Mouse (Mus musculus) intestine, embryonic 14.5 days (tissue): ENCODE measurements around the gene Adgrf4. TPM values are rescaled to one million over a fixed set of nuclear protein-coding genes. Genes with fewer than 3 reads are reported as not detected.

Experiments used
- ATAC-seq: fragments of 200-750 bp; cut with Nextera tagmentation; replicated peaks from 2 replicates; pipeline ENCODE4 v1.8.0; 2017; ENCODE audit warnings: low read depth, moderate number of reproducible peaks, moderate TSS enrichment, moderate library complexity; ENCODE audit not compliant: low FRiP score, low TSS enrichment
- DNase-seq: peaks from one replicate; pipeline ENCODE4 v3.0.0-alpha.2; 2018; ENCODE audit warnings: low spot score
- H3K27ac ChIP-seq: fragments of 300-500 bp; sonication (generic); 2 replicates; pipeline ENCODE4 v1.5.1; 2014; ENCODE audit warnings: low read depth, mild to moderate bottlenecking, control low read depth
- H3K27me3 ChIP-seq: fragments of 300-500 bp; sonication (generic); replicated peaks from 2 replicates; pipeline ENCODE4 v1.6.1; 2014; ENCODE audit warnings: low read length, control low read depth; ENCODE audit not compliant: control insufficient read depth, insufficient read depth
- H3K36me3 ChIP-seq: fragments of 300-500 bp; sonication (generic); 2 replicates; pipeline ENCODE4 v1.6.1; 2014; ENCODE audit warnings: low read length, control low read depth; ENCODE audit not compliant: control insufficient read depth, insufficient read depth
- H3K4me1 ChIP-seq: fragments of 300-500 bp; sonication (generic); replicated peaks from 2 replicates; pipeline ENCODE4 v1.6.1; 2014; ENCODE audit warnings: low read length, control low read depth, mixed read lengths; ENCODE audit not compliant: control insufficient read depth, insufficient read depth
- H3K4me2 ChIP-seq: fragments of 300-500 bp; sonication (generic); 2 replicates; pipeline ENCODE4 v1.6.1; 2014; ENCODE audit warnings: low read length
- H3K4me3 ChIP-seq: fragments of 300-500 bp; sonication (generic); 2 replicates; pipeline ENCODE4 v1.5.1; 2014; ENCODE audit warnings: low read depth, low read length, control low read depth, mixed read lengths
- H3K9ac ChIP-seq: fragments of 300-500 bp; sonication (generic); 2 replicates; pipeline ENCODE4 v1.6.1; 2014; ENCODE audit warnings: mild to moderate bottlenecking, low read length
- H3K9me3 ChIP-seq: fragments of 300-500 bp; sonication (generic); 2 replicates; pipeline ENCODE4 v1.6.1; 2016; ENCODE audit warnings: low read length, control low read depth; ENCODE audit not compliant: control insufficient read depth
- WGBS: fragments of 180-500 bp; shearing (Covaris S2); extraction: QIAGEN DNeasy Blood & Tissue Kit; methylation state at CpG from one replicate; pipeline ENCODE4 v1.1.7; 2014; 5-methylcytosine and 5-hydroxymethylcytosine counted together
- polyA plus RNA-seq: library from polyadenylated mRNA; unstranded; fragments of >200 nt; fragmentation: Nextera tagmentation; extraction: Ambion mirVana; gene quantifications from 2 replicates; pipeline ENCODE4 v1.2.1, GENCODE M21; 2014

Adgrf4 gene
- polyA plus RNA-seq, result 0.22 TPM in 1 of 2 replicates, not detected in the other

DNA sequence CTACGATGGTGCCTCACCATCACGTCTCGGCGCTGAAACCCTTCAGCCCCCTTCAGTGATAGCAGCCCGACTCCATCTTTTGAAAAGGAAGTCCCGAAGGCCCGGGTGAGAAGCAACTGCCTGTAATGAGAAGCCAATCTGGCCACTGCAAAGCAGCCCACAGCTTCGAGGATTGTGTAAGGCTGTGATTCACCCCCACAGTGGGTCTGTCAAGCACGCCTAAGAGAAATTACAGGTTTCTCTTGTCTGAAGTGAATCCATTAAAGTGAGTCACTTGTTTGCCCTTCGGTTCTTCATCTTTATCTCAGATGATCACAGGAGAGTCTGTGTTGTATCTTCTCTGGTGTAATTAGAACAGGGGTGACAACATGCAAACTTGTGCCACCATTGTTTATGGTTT is at the start of gene Adgrf4:
Gene Adgrf4 (minus strand): TSS at position 149 of the 400 bp plus-strand sequence.
- no peaks in the 10 kb centered on the region for H3K27me3 ChIP-seq
- no peak within 1 kb of the TSS for H3K9ac ChIP-seq
- no peak for DNase-seq
- no peak within 1 kb of the TSS for H3K4me2 ChIP-seq
- no peaks in the 10 kb centered on the region for H3K36me3 ChIP-seq
- no peaks in the 10 kb centered on the region for H3K4me1 ChIP-seq
- H3K4me3 ChIP-seq, result no peak within 1 kb of the TSS
- 87% methylated on average over 10 of the region's 10 CpGs for WGBS
- H3K9me3 ChIP-seq, result no peaks in the 10 kb centered on the region
- no peak for ATAC-seq
- no peak within 1 kb of the TSS for H3K27ac ChIP-seq

GRCm38 (mm10) chr17:42741801-42742217 is 49.7 kb upstream of the Adgrf4 start, which contains the start of gene Adgrf2:
Gene Adgrf2 (minus strand): TSS chr17:42742179.
- H3K4me1 ChIP-seq, result no peaks in the 10 kb centered on the region
- H3K4me2 ChIP-seq, result no peak within 1 kb of the TSS
- H3K36me3 ChIP-seq, result no peaks in the 10 kb centered on the region
- DNase-seq, result no peak
- H3K27me3 ChIP-seq, result no peaks in the 10 kb centered on the region
- no peak for ATAC-seq
- no peak within 1 kb of the TSS for H3K27ac ChIP-seq
- H3K9me3 ChIP-seq, result no peaks in the 10 kb centered on the region
- H3K9ac ChIP-seq, result no peak within 1 kb of the TSS
- no peak within 1 kb of the TSS for H3K4me3 ChIP-seq
- WGBS, result 23% methylated on average over 7 of the region's 7 CpGs

- H3K4me1 ChIP-seq, result no peaks in the 10 kb centered on the region
- DNase-seq (no peak), ATAC-seq (no peak)
- H3K36me3 ChIP-seq, result no peaks in the 10 kb centered on the region
- H3K9me3 ChIP-seq, result no peaks in the 10 kb centered on the region
- H3K27me3 ChIP-seq, result no peaks in the 10 kb centered on the region
- no peak overlapping the region for H3K4me2 ChIP-seq
- no peak overlapping the region for H3K27ac ChIP-seq
- WGBS, result 90% methylated on average over 6 of the region's 6 CpGs
- H3K9ac ChIP-seq, result no peak overlapping the region
- no peak overlapping the region for H3K4me3 ChIP-seq
Measured at GRCm38 (mm10) chr17:42738794-42739193, 46.7 kb upstream of the Adgrf4 start.

- Histone ChIP-seq H3K36me3 (no peaks in the 10 kb centered on the region), H3K27ac (no peak overlapping the region), H3K9ac (no peak overlapping the region), H3K9me3 (no peaks in the 10 kb centered on the region), H3K27me3 (no peaks in the 10 kb centered on the region), H3K4me1 (no peaks in the 10 kb centered on the region), H3K4me3 (no peak overlapping the region), H3K4me2 (no peak overlapping the region)
- DNase-seq (no peak), ATAC-seq (no peak)
- 62% methylated on average over 3 of the region's 3 CpGs for WGBS
Measured at GRCm38 (mm10) chr17:42717161-42717560, 25.1 kb upstream of the Adgrf4 start.

- no peak overlapping the region for H3K4me2 ChIP-seq
- H3K27me3 ChIP-seq, result no peaks in the 10 kb centered on the region
- H3K4me1 ChIP-seq, result no peaks in the 10 kb centered on the region
- no peak for ATAC-seq
- WGBS, result 93% methylated on average over 7 of the region's 7 CpGs
- no peak overlapping the region for H3K4me3 ChIP-seq
- H3K27ac ChIP-seq, result no peak overlapping the region
- no peak overlapping the region for H3K9ac ChIP-seq
- DNase-seq, result no peak
- no peaks in the 10 kb centered on the region for H3K36me3 ChIP-seq
- no peaks in the 10 kb centered on the region for H3K9me3 ChIP-seq
Measured at GRCm38 (mm10) chr17:42714991-42715390, 22.9 kb upstream of the Adgrf4 start.

- ATAC-seq, result no peak
- 88% methylated on average over 7 of the region's 7 CpGs for WGBS
- no peak overlapping the region for H3K4me3 ChIP-seq
Measured at GRCm38 (mm10) chr17:42710717-42711116, 18.6 kb upstream of the Adgrf4 start.

GRCm38 (mm10) chr17:42705611-42706010 is 13.5 kb upstream of the Adgrf4 start:
- Histone ChIP-seq H3K27ac (no peak overlapping the region), H3K36me3 (no peaks in the 10 kb centered on the region), H3K9ac (no peak overlapping the region), H3K4me1 (no peaks in the 10 kb centered on the region), H3K9me3 (no peaks in the 10 kb centered on the region), H3K4me3 (no peak overlapping the region), H3K4me2 (no peak overlapping the region), H3K27me3 (no peaks in the 10 kb centered on the region)
- DNase-seq, result no peak
- 75% methylated on average over 4 of the region's 4 CpGs for WGBS
- ATAC-seq, result no peak

More at GRCm38 (mm10) chr17:42710717-42711116, 18.6 kb upstream of the Adgrf4 start:
- H3K36me3 ChIP-seq, result no peaks in the 10 kb centered on the region
- no peak for DNase-seq
- no peak overlapping the region for H3K9ac ChIP-seq
- H3K27ac ChIP-seq, result no peak overlapping the region
- H3K4me2 ChIP-seq, result no peak overlapping the region
- no peaks in the 10 kb centered on the region for H3K27me3 ChIP-seq
- no peaks in the 10 kb centered on the region for H3K9me3 ChIP-seq
- H3K4me1 ChIP-seq, result no peaks in the 10 kb centered on the region

- no peaks in the 10 kb centered on the region for H3K27me3 ChIP-seq
- WGBS, result 89% methylated on average over 9 of the region's 9 CpGs
- H3K27ac ChIP-seq, result no peak overlapping the region
- H3K9me3 ChIP-seq, result no peaks in the 10 kb centered on the region
- no peak overlapping the region for H3K4me3 ChIP-seq
- DNase-seq (no peak), ATAC-seq (no peak)
- H3K36me3 ChIP-seq, result no peaks in the 10 kb centered on the region
- no peak overlapping the region for H3K9ac ChIP-seq
- no peak overlapping the region for H3K4me2 ChIP-seq
- no peaks in the 10 kb centered on the region for H3K4me1 ChIP-seq
Measured at GRCm38 (mm10) chr17:42702198-42702597, 10.1 kb upstream of the Adgrf4 start.

DNA sequence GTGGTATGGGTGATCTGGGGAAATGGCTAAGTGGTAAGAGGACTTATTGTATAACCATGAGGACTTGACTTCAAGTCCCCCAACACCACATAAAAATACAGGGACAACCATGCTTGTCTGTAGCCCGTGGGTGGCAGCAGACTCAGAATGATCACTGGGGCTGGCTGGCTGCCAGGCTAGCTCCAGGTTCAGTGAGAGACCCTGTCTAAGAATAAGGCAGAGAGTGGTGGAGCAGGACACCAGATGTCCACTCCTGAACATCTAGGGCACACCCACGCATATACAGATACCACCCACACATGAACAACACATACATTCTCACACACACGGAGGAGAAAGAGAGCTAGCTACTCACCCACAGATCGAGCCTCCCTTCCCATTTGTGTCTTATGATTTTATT is 2.6 kb upstream of the Adgrf4 start:
- Histone ChIP-seq H3K4me2 (no peak overlapping the region), H3K4me3 (no peak overlapping the region), H3K4me1 (no peaks in the 10 kb centered on the region), H3K9me3 (no peaks in the 10 kb centered on the region), H3K9ac (no peak overlapping the region), H3K27me3 (no peaks in the 10 kb centered on the region), H3K27ac (no peak overlapping the region), H3K36me3 (no peaks in the 10 kb centered on the region)
- DNase-seq (no peak), ATAC-seq (no peak)
- WGBS, result 91% methylated on average over 4 of the region's 4 CpGs
